Mouse (Mus musculus) liver, adult 2 months (tissue): Measurements from ENCODE around the gene Olfr362. TPM values are rescaled to one million over a fixed set of nuclear protein-coding genes. Genes with fewer than 3 reads are reported as not detected.
"Not testable (repeated sequence)": the region's sequence is repeated elsewhere in the genome, so short reads cannot be mapped to it uniquely, and the experiment has no call there.

ENCODE experiments used
- DNase-seq: peaks from one replicate; pipeline ENCODE4 v3.0.0-alpha.2; 2011; ENCODE audit warnings: low read depth, low spot score; ENCODE audit errors: extremely low read depth
- H3K27ac ChIP-seq: fragments of 200-500 bp; replicated peaks from 2 replicates; pipeline ENCODE4 v1.5.1; 2012; ENCODE audit warnings: low read depth, mild to moderate bottlenecking, control low read depth, inconsistent platforms, low read length; ENCODE audit not compliant: insufficient read depth
- H3K27me3 ChIP-seq: fragments of 200-500 bp; 2 replicates; pipeline ENCODE4 v1.6.1; 2012; ENCODE audit warnings: mild to moderate bottlenecking, moderate library complexity, low read length, inconsistent platforms; ENCODE audit not compliant: control insufficient read depth, insufficient read depth
- H3K36me3 ChIP-seq: fragments of 200-500 bp; 2 replicates; pipeline ENCODE4 v1.6.1; 2012; ENCODE audit warnings: low read length, inconsistent platforms; ENCODE audit not compliant: control insufficient read depth, insufficient read depth
- H3K4me1 ChIP-seq: fragments of 200-500 bp; 2 replicates; pipeline ENCODE4 v1.6.1; 2011; ENCODE audit warnings: low read length; ENCODE audit not compliant: control insufficient read depth, insufficient read depth
- H3K4me3 ChIP-seq: fragments of 200-500 bp; 2 replicates; pipeline ENCODE4 v1.5.1; 2011; ENCODE audit warnings: low read depth, mild to moderate bottlenecking, control low read depth, low read length, moderate library complexity; ENCODE audit not compliant: insufficient read depth
- H3K79me2 ChIP-seq: fragments of 200-500 bp; 2 replicates; pipeline ENCODE4 v1.6.1; 2012; ENCODE audit warnings: inconsistent platforms, mild to moderate bottlenecking, low read length, moderate library complexity; ENCODE audit not compliant: control insufficient read depth, insufficient read depth
- H3K9ac ChIP-seq: fragments of 200-500 bp; 2 replicates; pipeline ENCODE4 v1.6.1; 2012; ENCODE audit warnings: low read depth, mild to moderate bottlenecking, control low read depth, inconsistent platforms, low read length
- CTCF ChIP-seq: fragments of 200-500 bp; IDR thresholded peaks from 2 replicates; pipeline ENCODE4 v1.5.1; 2011; ENCODE audit warnings: low read depth, low read length, control low read depth
- POLR2A ChIP-seq: fragments of 200-500 bp; IDR thresholded peaks from 2 replicates; pipeline ENCODE4 v1.6.1; 2011; ENCODE audit warnings: low read length, control low read depth; ENCODE audit not compliant: insufficient read depth; ENCODE audit errors: extremely low read depth
- WGBS: fragments of 180-500 bp; shearing (Covaris S2); methylation state at CpG from one replicate; pipeline ENCODE4 v1.1.7; 2018; 5-methylcytosine and 5-hydroxymethylcytosine counted together
- polyA plus RNA-seq: library from polyadenylated mRNA; depleted of rRNA; stranded (reverse); fragments of >200 nt; gene quantifications from 2 replicates; pipeline ENCODE4 v1.2.3, GENCODE M21; 2012; rRNA removed
- total RNA-seq: library from RNA; depleted of rRNA; stranded (reverse); fragments of >200 nt; gene quantifications from 2 replicates; pipeline ENCODE4 v1.2.3, GENCODE M21; 2014; rRNA removed

Olfr362 gene
- not detected in 2 replicates for total RNA-seq
- polyA plus RNA-seq: not detected in 2 replicates

- Histone ChIP-seq H3K27ac (no peak within 1 kb of the TSS), H3K36me3 (no peaks in the 10 kb centered on the region), H3K9ac (no peak within 1 kb of the TSS), H3K4me1 (no peaks in the 10 kb centered on the region), H3K4me3 (no peak within 1 kb of the TSS), H3K79me2 (no peaks in the 10 kb centered on the region), H3K27me3 (no peaks in the 10 kb centered on the region)
- DNase-seq: no peak
- TF ChIP-seq POLR2A: no peak
- TF ChIP-seq CTCF: no peak
- 83% methylated on average over 1 of the region's 1 CpGs for WGBS
Observed at GRCm38 (mm10) chr2:37117810-37118209, at the start of gene Olfr362. Gene Olfr362 (minus strand): TSS chr2:37117910.

DNA sequence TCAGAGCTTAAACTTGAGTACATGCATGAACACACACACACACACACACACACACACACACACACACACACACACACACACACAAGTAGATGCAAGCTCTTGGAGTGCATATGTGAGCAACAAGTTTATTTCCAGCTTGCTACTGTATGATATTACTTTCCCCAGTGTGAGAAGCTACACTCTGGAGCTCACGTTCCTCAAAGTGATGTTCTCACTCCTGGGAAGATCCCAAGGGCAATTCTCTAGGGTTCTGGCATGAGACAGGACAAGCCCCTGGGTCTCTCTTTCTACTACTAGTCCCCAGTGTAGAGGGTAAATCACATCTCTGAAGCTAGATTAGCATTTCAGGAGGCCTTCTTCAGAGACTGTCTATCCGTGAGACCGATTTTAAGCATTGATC, 21.3 kb upstream of the Olfr362 start, which contains the start of gene Olfr364-ps1:
Olfr364-ps1 (plus strand) TSS at position 301 of the 400 bp plus-strand sequence.
- Histone ChIP-seq H3K36me3 (no peaks in the 10 kb centered on the region), H3K79me2 (no peaks in the 10 kb centered on the region), H3K4me3 (no peak within 1 kb of the TSS), H3K27me3 (no peaks in the 10 kb centered on the region; the same call in 1 of the 2 replicates), H3K27ac (no peak within 1 kb of the TSS), H3K9ac (no peak within 1 kb of the TSS), H3K4me1 (no peaks in the 10 kb centered on the region)
- DNase-seq: no peak
- WGBS: 79% methylated on average over 3 of the region's 3 CpGs
- TF ChIP-seq CTCF: no peak
- TF ChIP-seq POLR2A: no peak

- not testable (repeated sequence) for H3K79me2 ChIP-seq, H3K27ac ChIP-seq, H3K36me3 ChIP-seq, DNase-seq, H3K9ac ChIP-seq, H3K4me3 ChIP-seq, H3K27me3 ChIP-seq, H3K4me1 ChIP-seq
- 60% methylated on average over 1 of the region's 1 CpGs for WGBS
Observed at GRCm38 (mm10) chr2:37089190-37089589, 28.5 kb downstream of the Olfr362 start, which contains the start of gene Olfr361. Gene Olfr361 (minus strand): TSS chr2:37089290.

DNA sequence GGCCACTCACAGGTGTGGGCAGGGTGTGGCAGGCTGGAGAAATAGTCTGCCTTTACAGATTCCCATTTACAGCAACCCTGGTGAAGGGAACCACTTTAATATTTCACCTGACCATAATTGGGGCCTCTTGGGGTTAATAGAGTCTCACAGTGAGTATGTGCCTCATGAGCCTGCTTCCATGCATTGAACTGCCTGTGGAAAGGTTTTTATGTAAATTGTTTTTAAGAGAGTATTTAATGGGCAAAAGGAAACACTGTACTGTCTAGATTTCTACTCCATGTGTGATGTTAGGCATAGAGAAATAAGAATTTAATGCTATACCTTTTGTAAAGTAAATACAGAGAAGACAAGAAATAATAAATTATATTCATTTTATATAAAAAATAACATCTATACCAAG, 52.3 kb downstream of the Olfr362 start, which contains the start of gene Olfr360:
Olfr360 (plus strand) TSS at position 301 of the 400 bp plus-strand sequence.
- Histone ChIP-seq H3K4me3 (no peak within 1 kb of the TSS), H3K79me2 (no peaks in the 10 kb centered on the region), H3K4me1 (no peaks in the 10 kb centered on the region), H3K9ac (no peak within 1 kb of the TSS), H3K27me3 (no peaks in the 10 kb centered on the region), H3K27ac (no peak within 1 kb of the TSS), H3K36me3 (no peaks in the 10 kb centered on the region)
- TF ChIP-seq POLR2A (no peak), CTCF (no peak)
- no peak for DNase-seq

Other genes starting within 250 kb of the Olfr362 start
- not detected in 2 replicates for gene Olfr352, start 249.4 kb downstream of the Olfr362 start, total RNA-seq
- not detected in 2 replicates for gene Olfr352, start 249.4 kb downstream of the Olfr362 start, polyA plus RNA-seq
- gene Olfr353, start 225.0 kb downstream of the Olfr362 start, total RNA-seq: not detected in 2 replicates
- not detected in 2 replicates for gene Olfr353, start 225.0 kb downstream of the Olfr362 start, polyA plus RNA-seq
- not detected in 2 replicates for gene Olfr354, start 212.2 kb downstream of the Olfr362 start, total RNA-seq
- not detected in 2 replicates for gene Olfr354, start 212.2 kb downstream of the Olfr362 start, polyA plus RNA-seq
- gene Olfr355, start 189.0 kb downstream of the Olfr362 start, total RNA-seq: not detected in 2 replicates
- not detected in 2 replicates for gene Olfr355, start 189.0 kb downstream of the Olfr362 start, polyA plus RNA-seq
- not detected in 2 replicates for gene Olfr356, start 180.8 kb downstream of the Olfr362 start, total RNA-seq
- not detected in 2 replicates for gene Olfr356, start 180.8 kb downstream of the Olfr362 start, polyA plus RNA-seq
- gene Olfr357, start 124.1 kb downstream of the Olfr362 start, total RNA-seq: not detected in 2 replicates
- gene Olfr357, start 124.1 kb downstream of the Olfr362 start, polyA plus RNA-seq: not detected in 2 replicates
- gene Olfr358, start 108.6 kb downstream of the Olfr362 start, total RNA-seq: not detected in 2 replicates
- not detected in 2 replicates for gene Olfr358, start 108.6 kb downstream of the Olfr362 start, polyA plus RNA-seq
- not detected in 2 replicates for gene Olfr360, start 52.2 kb downstream of the Olfr362 start, total RNA-seq
- not detected in 2 replicates for gene Olfr360, start 52.2 kb downstream of the Olfr362 start, polyA plus RNA-seq
- gene Olfr361, start 28.6 kb downstream of the Olfr362 start, total RNA-seq: not detected in 2 replicates
- not detected in 2 replicates for gene Olfr361, start 28.6 kb downstream of the Olfr362 start, polyA plus RNA-seq
- not detected in 2 replicates for gene Olfr364-ps1, start 21.4 kb upstream of the Olfr362 start, total RNA-seq
- gene Olfr364-ps1, start 21.4 kb upstream of the Olfr362 start, polyA plus RNA-seq: not detected in 2 replicates
- gene Olfr365, start 70.3 kb upstream of the Olfr362 start, total RNA-seq: not detected in 2 replicates
- not detected in 2 replicates for gene Olfr365, start 70.3 kb upstream of the Olfr362 start, polyA plus RNA-seq
- gene Olfr366, start 93.7 kb upstream of the Olfr362 start, total RNA-seq: not detected in 2 replicates
- not detected in 2 replicates for gene Olfr366, start 93.7 kb upstream of the Olfr362 start, polyA plus RNA-seq
- not detected in 2 replicates for gene Olfr368, start 208.6 kb upstream of the Olfr362 start, total RNA-seq
- gene Olfr368, start 208.6 kb upstream of the Olfr362 start, polyA plus RNA-seq: not detected in 2 replicates
- 19.9 and 27.1 TPM in 2 replicates for gene Pdcl, start 241.4 kb upstream of the Olfr362 start, total RNA-seq
- gene Pdcl, start 241.4 kb upstream of the Olfr362 start, polyA plus RNA-seq: 7.0 and 7.8 TPM in 2 replicates